Mouse (Mus musculus) myocyte (in vitro differentiated cells): ENCODE results near the gene Zfp654. TPM values are rescaled to one million over a fixed set of nuclear protein-coding genes. Genes with fewer than 3 reads are reported as not detected.

Experiments
- H3K27me3 ChIP-seq: one replicate; pipeline ENCODE4 v1.6.1; 2011; ENCODE audit not compliant: control insufficient read depth, insufficient read depth, insufficient read length
- H3K36me3 ChIP-seq: one replicate; pipeline ENCODE4 v1.6.1; 2011; ENCODE audit not compliant: control insufficient read depth, insufficient read depth
- H3K4me2 ChIP-seq: one replicate; pipeline ENCODE4 v1.6.1; 2011; ENCODE audit warnings: low read depth, control low read depth
- H3K4me3 ChIP-seq: one replicate; pipeline ENCODE4 v1.5.1; 2011; ENCODE audit warnings: mild to moderate bottlenecking, control low read depth, moderate library complexity
- H3K79me2 ChIP-seq: one replicate; pipeline ENCODE4 v1.6.1; 2011; ENCODE audit not compliant: control insufficient read depth, insufficient read depth
- H3ac ChIP-seq: one replicate; pipeline ENCODE4 v1.6.1; 2011; ENCODE audit not compliant: control insufficient read depth, insufficient read length
- CEBPB ChIP-seq: IDR thresholded peaks from 2 replicates; pipeline ENCODE4 v1.6.1; 2011; ENCODE audit warnings: mild to moderate bottlenecking, moderate library complexity; ENCODE audit not compliant: poor library complexity, insufficient read depth, severe bottlenecking
- E2F4 ChIP-seq: IDR thresholded peaks from one replicate; pipeline ENCODE4 v1.6.1; 2011; ENCODE audit warnings: mild to moderate bottlenecking, control low read depth, moderate library complexity; ENCODE audit not compliant: insufficient read depth
- MAX ChIP-seq: IDR thresholded peaks from one replicate; pipeline ENCODE4 v1.6.1; 2011; ENCODE audit warnings: low read depth, mild to moderate bottlenecking, control low read depth
- MYOD1 ChIP-seq, 3 experiments: IDR thresholded peaks; one replicate each; pipeline ENCODE4 v1.6.1; 2011; ENCODE audit warnings: control low read depth in 2 of 3, low read depth in 2 of 3, mild to moderate bottlenecking in 2 of 3, moderate library complexity in 1 of 3; ENCODE audit not compliant: insufficient read length in 2 of 3, control insufficient read depth in 1 of 3
- MYOG ChIP-seq, 3 experiments: IDR thresholded peaks; one replicate each; pipeline ENCODE4 v1.6.1; 2011; ENCODE audit warnings: control low read depth in 2 of 3, low read depth in 2 of 3, mild to moderate bottlenecking in 2 of 3; ENCODE audit not compliant: insufficient read length in 2 of 3, control insufficient read depth in 1 of 3, insufficient read depth in 1 of 3
- POLR2A ChIP-seq: IDR thresholded peaks from one replicate; pipeline ENCODE4 v1.6.1; 2011; ENCODE audit warnings: low read depth, mild to moderate bottlenecking, control low read depth, moderate library complexity; ENCODE audit not compliant: insufficient read length
- POLR2AphosphoS2 ChIP-seq: IDR thresholded peaks from one replicate; pipeline ENCODE4 v1.6.1; 2011; ENCODE audit warnings: low read depth, control low read depth; ENCODE audit not compliant: insufficient read length
- REST ChIP-seq: IDR thresholded peaks from one replicate; pipeline ENCODE4 v1.6.1; 2011; ENCODE audit warnings: mild to moderate bottlenecking, control low read depth, moderate library complexity; ENCODE audit not compliant: insufficient read depth, insufficient read length
- SRF ChIP-seq: IDR thresholded peaks from one replicate; pipeline ENCODE4 v1.6.1; 2011; ENCODE audit warnings: low read depth; ENCODE audit not compliant: control insufficient read depth, insufficient read length
- TCF12 ChIP-seq: IDR thresholded peaks from one replicate; pipeline ENCODE4 v1.6.1; 2011; ENCODE audit warnings: mild to moderate bottlenecking, control low read depth; ENCODE audit not compliant: poor library complexity, insufficient read depth, severe bottlenecking
- TCF3 ChIP-seq: IDR thresholded peaks from one replicate; pipeline ENCODE4 v1.6.1; 2011; ENCODE audit warnings: low read depth, control low read depth; ENCODE audit not compliant: insufficient read length
- USF1 ChIP-seq: IDR thresholded peaks from one replicate; pipeline ENCODE4 v1.6.1; 2011; ENCODE audit warnings: low read depth, mild to moderate bottlenecking, control low read depth, moderate library complexity
- polyA plus RNA-seq: library from polyadenylated mRNA; unstranded; fragments of >200 nt; fragmentation: generic; extraction: Trizol; gene quantifications from one replicate; pipeline ENCODE4 v1.2.1, GENCODE M21; 2012; ENCODE audit warnings: missing spikeins

Gene Zfp654
- polyA plus RNA-seq, 1 experiment, result 1.3 TPM

DNA sequence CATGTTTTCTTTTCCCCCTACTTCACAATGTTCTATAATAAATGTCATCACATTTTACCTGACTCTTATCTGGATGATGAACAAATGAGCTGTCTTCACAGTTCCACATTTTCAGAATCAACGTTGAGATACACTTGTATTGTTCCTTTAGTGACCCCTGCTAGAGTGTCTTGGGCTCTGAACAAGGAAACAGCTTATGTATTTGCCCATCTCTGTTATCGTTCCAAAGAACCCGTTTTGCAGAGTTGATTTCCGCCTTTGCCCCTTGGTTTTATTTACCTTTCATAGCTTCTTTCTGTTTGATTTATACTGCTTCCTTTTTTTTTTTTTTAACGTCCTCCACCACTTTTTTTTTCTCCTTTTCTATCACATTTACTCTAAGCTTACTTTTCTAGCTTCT, 28.3 kb upstream of the Zfp654 start:
- Histone ChIP-seq H3K4me3 (no peak overlapping the region), H3K4me2 (no peak overlapping the region), H3K36me3 (no peaks in the 10 kb centered on the region), H3ac (no peak overlapping the region), H3K27me3 (no peaks in the 10 kb centered on the region), H3K79me2 (no peaks in the 10 kb centered on the region)
- TF ChIP-seq MYOG (IDR thresholded peaks at IDR 0.05; ENCODE audit: control insufficient read depth in 1 of 3, insufficient read depth in 1 of 3, insufficient read length in 2 of 3, low read depth in 2 of 3), result no peak
- no peak for TF ChIP-seq SRF
- no peak for TF ChIP-seq TCF12
- TF ChIP-seq MAX, result no peak
- no peak for TF ChIP-seq REST
- no peak for TF ChIP-seq POLR2A
- TF ChIP-seq POLR2AphosphoS2, result no peak
- no peak for TF ChIP-seq USF1
- no peak for TF ChIP-seq TCF3
- no peak for TF ChIP-seq MYOD1 (IDR thresholded peaks at IDR 0.05; ENCODE audit: control insufficient read depth in 1 of 3, insufficient read length in 2 of 3, low read depth in 2 of 3)
- TF ChIP-seq E2F4, result no peak
- no peak for TF ChIP-seq CEBPB

- no peaks in the 10 kb centered on the region for H3K27me3 ChIP-seq
- H3ac ChIP-seq, result no peak overlapping the region
- no peak overlapping the region for H3K4me2 ChIP-seq
- no peaks in the 10 kb centered on the region for H3K79me2 ChIP-seq
- no peak overlapping the region for H3K4me3 ChIP-seq
- H3K36me3 ChIP-seq, result no peaks in the 10 kb centered on the region
- TF ChIP-seq TCF12 (no peak), TCF3 (no peak), E2F4 (no peak), MYOG (IDR thresholded peaks at IDR 0.05; ENCODE audit: control insufficient read depth in 1 of 3, insufficient read depth in 1 of 3, insufficient read length in 2 of 3, low read depth in 2 of 3) (no peak), USF1 (no peak), CEBPB (no peak), SRF (no peak), REST (no peak), MYOD1 (IDR thresholded peaks at IDR 0.05; ENCODE audit: control insufficient read depth in 1 of 3, insufficient read length in 2 of 3, low read depth in 2 of 3) (no peak), POLR2AphosphoS2 (no peak), MAX (no peak), POLR2A (no peak)
Measured at GRCm38 (mm10) chr16:64878611-64879132, 27.2 kb upstream of the Zfp654 start.

DNA sequence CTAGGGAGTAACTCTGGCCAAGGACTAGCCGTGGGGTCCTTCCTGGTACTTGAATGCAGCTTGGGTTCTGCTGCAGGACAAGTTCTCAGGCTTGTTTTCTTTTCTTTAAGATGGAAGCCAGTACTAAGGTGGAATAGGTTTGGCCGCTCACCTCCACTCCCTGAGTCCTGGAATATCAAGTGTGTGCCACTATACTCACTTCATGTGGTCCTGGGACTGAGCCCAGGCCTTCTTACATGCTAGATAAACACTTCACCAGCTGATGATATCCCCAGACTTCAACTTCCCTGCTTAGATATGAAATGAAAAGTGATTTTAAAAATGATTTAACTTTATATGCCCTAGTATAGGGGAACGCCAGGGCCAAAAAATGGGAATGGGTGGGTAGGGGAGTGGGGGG, 25.9 kb upstream of the Zfp654 start:
- Histone ChIP-seq H3K4me3 (no peak overlapping the region), H3K36me3 (no peaks in the 10 kb centered on the region), H3K27me3 (no peaks in the 10 kb centered on the region), H3K79me2 (no peaks in the 10 kb centered on the region), H3K4me2 (no peak overlapping the region), H3ac (no peak overlapping the region)
- no peak for TF ChIP-seq MYOD1 (IDR thresholded peaks at IDR 0.05; ENCODE audit: control insufficient read depth in 1 of 3, insufficient read length in 2 of 3, low read depth in 2 of 3)
- no peak for TF ChIP-seq POLR2A
- TF ChIP-seq SRF, result no peak
- TF ChIP-seq CEBPB, result no peak
- TF ChIP-seq MYOG (IDR thresholded peaks at IDR 0.05; ENCODE audit: control insufficient read depth in 1 of 3, insufficient read depth in 1 of 3, insufficient read length in 2 of 3, low read depth in 2 of 3), result no peak
- no peak for TF ChIP-seq USF1
- TF ChIP-seq REST, result no peak
- no peak for TF ChIP-seq TCF12
- no peak for TF ChIP-seq POLR2AphosphoS2
- no peak for TF ChIP-seq E2F4
- no peak for TF ChIP-seq MAX
- no peak for TF ChIP-seq TCF3

GRCm38 (mm10) chr16:64876631-64877265, 25.3 kb upstream of the Zfp654 start:
- TF ChIP-seq E2F4 (no peak), USF1 (no peak), REST (no peak), POLR2A (no peak), POLR2AphosphoS2 (no peak), CEBPB (no peak), SRF (no peak), MAX (no peak), TCF12 (no peak), TCF3 (no peak), MYOD1 (IDR thresholded peaks at IDR 0.05; ENCODE audit: control insufficient read depth in 1 of 3, insufficient read length in 2 of 3, low read depth in 2 of 3) (no peak), MYOG (IDR thresholded peaks at IDR 0.05; ENCODE audit: control insufficient read depth in 1 of 3, insufficient read depth in 1 of 3, insufficient read length in 2 of 3, low read depth in 2 of 3) (no peak)
- H3K36me3 ChIP-seq, result no peaks in the 10 kb centered on the region
- no peak overlapping the region for H3ac ChIP-seq
- H3K79me2 ChIP-seq, result no peaks in the 10 kb centered on the region
- H3K4me2 ChIP-seq, result no peak overlapping the region
- no peak overlapping the region for H3K4me3 ChIP-seq
- H3K27me3 ChIP-seq, result no peaks in the 10 kb centered on the region
